Mouse (Mus musculus): Measurements from ENCODE around the gene 1700028J19Rik.

DNA sequence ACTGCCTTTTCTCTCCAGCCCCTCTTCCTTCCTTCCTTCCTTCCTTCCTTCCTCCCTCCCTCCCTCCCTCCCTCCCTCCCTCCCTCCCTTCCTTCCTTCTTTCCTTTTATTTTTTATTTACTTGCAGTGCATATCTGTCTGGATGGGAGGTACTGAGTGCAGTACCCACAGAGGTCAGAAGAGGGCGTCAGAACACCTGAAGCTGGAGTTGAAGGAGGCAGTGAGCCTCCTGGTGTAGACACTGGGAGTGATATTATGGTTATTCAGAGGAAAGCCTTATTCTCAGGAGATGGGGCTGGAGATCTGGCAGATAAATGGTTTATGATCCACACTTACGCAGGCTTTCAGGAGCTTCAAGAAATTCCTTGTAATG, 30.7 kb upstream of the 1700028J19Rik start:
- TF ChIP-seq CTCF (IDR thresholded peaks at IDR 0.05; ENCODE audit: low read depth) (peak; percentile 18; the same call in 1 of the 2 replicates), EP300 (IDR thresholded peaks at IDR 0.05; ENCODE audit: low read depth) (no peak)
